Mouse (Mus musculus) left cerebral cortex, postnatal 25 days (tissue): ENCODE results near the gene Ppm1b. TPM values are rescaled to one million over a fixed set of nuclear protein-coding genes. Genes with fewer than 3 reads are reported as not detected.
A peak's percentile ranks its signal among the peaks of the same experiment; 100 is the strongest.

Experiments used
- DNase-seq, 2 experiments: peaks; one replicate each; pipeline ENCODE4 v3.0.0; 2022; ENCODE audit warnings: low spot score in 2 of 2, mixed read lengths in 1 of 2
- intact Hi-C: fragments of 180-260 bp; cut with DNase I; formaldehyde crosslinking; loops from one replicate; pipeline ENCODE4 v1.15.1; 2025
- total RNA-seq, 2 experiments: library from RNA; stranded (reverse); gene quantifications; 2 replicates each; pipeline ENCODE4 v1.2.3; 2021

Ppm1b gene
- total RNA-seq, 2 experiments from 2014 or later, result 151 to 152 TPM

DNA sequence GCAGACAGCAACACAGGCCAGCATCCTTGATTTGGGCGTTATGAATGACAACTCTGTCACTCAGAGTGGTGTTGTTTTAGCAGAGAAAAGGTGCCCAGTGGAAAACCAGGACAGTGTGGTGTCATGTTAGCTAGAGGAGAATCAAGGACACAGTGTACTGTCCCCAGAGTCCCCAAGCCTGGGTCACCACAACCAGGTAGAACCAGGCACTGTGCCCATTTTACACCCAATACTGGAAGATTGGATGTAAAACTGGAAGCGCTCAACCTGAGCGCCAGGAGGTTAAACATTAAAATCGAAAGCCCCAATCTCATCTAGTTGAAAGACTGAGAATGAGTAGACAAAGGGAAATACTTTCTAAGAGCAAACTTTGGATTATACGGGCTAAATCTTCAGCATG, 87.9 kb downstream of the Ppm1b start:
- no peak for DNase-seq
- intact Hi-C loops, result no loop called here

DNA sequence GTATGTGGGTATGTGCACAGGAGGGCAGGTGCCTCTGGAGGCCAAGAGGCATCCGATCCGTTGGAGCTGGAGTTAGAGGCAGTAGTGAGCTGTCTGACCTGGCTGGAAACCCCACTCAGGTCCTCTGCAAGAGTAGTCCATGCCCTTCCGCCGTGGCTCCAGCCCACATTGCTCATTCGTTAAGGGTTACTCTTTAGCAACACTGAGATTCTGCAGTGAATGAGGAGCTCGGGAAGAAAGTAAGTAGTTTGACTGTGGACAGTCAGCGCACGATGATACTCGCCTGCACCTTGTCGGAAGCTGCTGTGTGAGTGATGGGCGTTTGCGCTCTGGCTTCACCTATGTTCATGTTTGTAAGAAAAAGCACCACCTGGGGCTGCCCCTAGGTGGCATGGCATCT, 88.6 kb downstream of the Ppm1b start:
- no peak for DNase-seq
- intact Hi-C loops, result no loop called here

DNA sequence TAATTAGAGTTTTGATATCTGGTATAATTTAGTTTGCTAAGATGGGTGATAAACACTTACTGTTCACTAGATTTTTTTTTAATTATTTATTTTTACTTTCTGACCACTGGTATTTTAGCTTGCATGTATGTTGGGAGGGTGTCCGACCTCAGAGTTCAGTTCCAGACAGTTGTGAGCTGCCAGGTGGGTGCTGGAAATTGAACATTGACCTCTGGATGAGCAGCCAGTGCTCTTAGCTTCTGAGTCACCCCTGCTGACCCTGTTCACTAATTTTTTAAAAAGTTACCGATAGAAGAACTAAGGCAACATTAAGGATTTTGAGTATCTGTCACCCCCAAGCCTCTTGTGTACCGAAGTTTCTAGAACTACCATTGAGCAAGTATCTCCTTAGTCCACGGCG, 91.8 kb downstream of the Ppm1b start:
- intact Hi-C loops, result no loop called here
- DNase-seq, result no peak

DNA sequence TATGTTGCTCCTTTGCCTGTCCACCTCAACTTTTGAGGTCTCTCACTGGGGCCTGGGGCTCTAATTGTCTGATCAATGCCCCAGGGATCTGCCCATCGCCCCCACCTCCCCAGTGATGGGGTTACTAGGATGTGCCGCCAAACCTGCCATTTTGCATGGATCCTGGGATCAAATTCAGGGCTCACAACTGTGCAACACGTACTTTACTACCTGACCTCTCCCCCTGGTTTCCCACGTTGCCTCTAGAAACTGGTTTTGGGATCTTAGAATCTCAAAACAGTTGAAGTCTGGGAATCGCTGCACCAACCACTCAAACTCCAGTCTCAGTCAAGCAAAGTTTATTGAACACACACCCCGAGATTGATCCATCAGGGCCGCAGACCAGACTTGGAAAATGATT, 101.7 kb downstream of the Ppm1b start:
- DNase-seq, result no peak
- intact Hi-C loops, result no loop called here

DNA sequence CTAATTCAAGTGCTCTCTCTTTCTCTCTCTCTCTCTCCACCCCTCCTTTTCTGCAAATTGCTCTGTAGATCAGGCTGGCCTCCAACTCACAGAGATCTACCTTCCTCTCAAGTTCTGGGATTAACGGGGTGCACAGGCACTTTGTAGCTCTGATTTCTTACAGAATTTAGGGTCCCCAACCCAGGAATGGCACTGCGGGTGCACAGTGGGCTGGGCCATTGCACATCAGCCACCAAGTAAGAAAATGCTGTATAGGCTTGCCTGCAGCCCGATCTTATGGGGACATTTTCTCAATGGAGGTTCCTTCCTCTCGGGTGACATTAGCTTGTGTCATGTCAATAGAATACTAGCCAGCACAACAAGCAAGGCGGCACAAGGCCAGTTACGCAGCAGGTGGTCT, 102.6 kb downstream of the Ppm1b start:
- DNase-seq, result no peak
- intact Hi-C loops, result no loop called here

DNA sequence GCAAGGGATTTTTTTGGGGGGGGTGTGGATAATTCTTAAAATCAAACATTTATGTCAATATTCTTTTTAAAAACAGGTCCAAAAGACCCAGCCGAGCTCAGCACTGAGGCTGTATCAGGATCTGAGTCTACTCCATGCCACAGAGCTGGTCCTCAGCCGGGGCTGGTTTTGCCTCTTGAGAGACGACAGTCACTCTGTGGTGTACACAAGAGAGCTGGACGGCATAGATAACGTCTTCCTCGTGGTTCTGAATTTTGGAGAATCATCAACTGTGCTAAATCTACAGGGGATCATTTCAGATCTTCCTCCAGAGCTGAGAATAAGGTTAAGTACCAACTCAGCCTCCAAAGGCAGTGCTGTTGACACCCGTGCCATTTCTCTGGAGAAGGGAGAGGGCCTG, 107.0 kb downstream of the Ppm1b start:
- DNase-seq, result no peak
- intact Hi-C loops, result loop anchor here (5.0 kb wide), 1 partner anchor 226 kb away; no protein-coding TSS in a partner anchor

DNA sequence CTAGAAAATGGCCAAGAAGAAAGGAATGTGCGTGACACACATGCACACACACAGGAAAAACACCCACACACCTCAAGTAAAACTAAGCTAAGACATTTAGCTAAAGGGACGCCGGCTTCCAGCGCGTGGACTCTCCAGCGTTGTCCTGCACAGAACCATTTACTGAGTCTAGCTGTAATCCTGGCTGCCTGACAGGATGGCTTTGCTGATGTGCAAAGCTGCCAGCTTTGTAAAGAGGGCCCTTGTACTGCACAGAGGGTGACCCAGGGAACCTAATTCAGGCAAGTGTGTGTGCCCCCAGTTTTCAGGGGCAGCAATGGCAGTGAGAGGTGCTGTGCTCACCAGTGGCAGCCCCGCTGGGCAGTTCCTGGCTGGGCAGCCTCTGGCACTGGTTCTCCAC, 110.8 kb downstream of the Ppm1b start:
- intact Hi-C loops, result no loop called here
- DNase-seq, result peak; percentile 27 to 39

DNA sequence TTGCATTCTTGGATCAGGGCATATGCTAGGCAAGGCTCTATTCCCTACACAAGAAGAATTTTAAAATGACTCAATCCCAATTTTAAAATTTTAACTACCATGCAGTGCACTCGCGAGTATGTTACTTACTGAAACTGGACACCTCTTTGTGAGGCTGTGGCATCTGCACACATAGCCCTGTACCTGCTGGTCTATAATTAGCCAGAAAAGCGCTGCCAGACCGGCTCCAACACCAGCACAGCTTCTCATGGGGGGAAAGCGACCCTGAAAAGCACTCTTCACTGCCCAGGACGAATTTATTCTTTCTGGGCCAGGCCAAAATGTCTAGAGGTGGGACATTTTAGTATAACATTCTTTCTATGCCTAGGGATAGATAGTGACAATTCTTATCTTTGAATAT, 114.1 kb downstream of the Ppm1b start:
- no peak for DNase-seq
- intact Hi-C loops, result no loop called here

DNA sequence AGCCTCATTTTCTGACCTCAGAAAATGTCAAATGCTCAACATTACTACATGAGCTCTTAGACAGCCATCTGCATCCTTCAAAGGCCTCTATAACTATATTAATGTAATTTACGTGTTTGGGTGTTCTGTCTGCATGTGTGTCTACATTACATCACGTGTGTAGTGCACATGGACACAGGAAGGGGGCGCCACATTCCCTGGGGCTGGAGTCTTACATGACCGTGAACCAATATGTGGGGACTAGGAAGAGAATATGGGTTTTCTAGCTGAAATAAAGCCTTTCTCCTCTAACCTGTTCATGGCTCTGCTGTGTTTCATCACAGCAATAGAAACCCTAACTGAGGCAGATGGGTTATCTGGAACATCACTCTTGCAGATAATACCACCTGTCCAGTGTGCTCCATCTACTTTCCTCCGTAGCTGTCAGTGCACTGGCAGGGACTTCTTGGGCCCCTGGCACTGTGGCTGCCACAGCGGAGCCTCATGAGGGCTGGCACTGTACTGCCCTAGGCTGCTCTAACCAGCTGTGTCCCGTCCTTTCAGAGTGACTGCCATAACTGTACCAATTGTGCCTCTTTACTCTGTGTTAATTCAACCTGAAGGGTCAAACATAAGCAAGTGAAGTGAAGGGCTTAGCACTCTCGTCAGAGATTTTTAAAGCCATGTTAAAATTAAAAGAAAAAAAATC, 114.7 kb downstream of the Ppm1b start:
- intact Hi-C loops, result no loop called here

DNA sequence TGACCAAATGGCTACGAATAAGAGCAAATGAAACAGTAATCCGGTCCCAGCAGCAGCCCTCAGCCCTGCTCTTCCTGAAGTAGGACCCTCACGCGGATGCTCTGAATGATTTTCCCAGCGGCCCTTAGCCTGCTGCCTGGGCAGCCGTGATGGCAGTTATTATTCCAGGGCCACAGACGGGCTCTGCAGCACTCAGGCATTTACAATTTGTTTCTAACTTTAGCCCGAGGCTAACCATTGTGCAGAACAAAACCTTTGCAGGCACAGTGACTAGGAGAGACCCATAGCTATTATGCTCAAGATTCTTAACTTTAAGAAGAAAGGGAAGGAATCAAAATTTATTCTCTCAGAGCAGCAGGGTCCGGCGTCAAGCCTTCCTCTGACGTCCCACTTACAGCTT, 115.8 kb downstream of the Ppm1b start:
- intact Hi-C loops, result no loop called here

More for the DNA sequence above, 114.7 kb downstream of the Ppm1b start:
- DNase-seq, result no peak

DNA sequence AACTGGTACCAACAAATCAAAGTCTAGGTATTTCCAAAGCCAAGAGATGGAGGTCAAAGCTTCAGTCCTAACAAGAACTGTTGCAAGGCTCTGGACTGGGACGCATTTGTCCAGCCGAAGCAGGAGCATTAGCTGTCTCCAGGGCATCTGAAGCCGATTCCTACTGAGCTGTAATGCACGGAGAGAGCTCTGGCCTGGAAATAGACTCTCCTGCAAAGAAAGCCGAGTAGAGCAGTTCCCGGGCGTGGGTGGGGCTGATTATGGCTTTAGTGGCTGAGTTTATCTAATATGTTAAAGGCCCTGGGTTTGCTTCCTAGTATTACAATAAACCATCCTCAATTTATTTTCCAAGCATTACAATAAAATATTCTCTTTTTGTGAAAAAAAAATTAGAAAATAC, 116.7 kb downstream of the Ppm1b start:
- intact Hi-C loops, result no loop called here
- DNase-seq, result peak in 1 of 2 experiments; percentile 44

More for the DNA sequence above, 115.8 kb downstream of the Ppm1b start:
- DNase-seq, result no peak

Other genes with a start within 250 kb of the Ppm1b start
- gene Lrpprc, start 166.0 kb upstream of the Ppm1b start, total RNA-seq, result 10 to 100 TPM; 60.1 TPM
- under 1 TPM; 0.27 to 0.30 TPM for gene Slc3a1, start 71.6 kb downstream of the Ppm1b start, total RNA-seq
- 100 to 1,000 TPM; 346 to 361 TPM for gene Prepl, start 133.5 kb downstream of the Ppm1b start, total RNA-seq
- 10 to 100 TPM; 11.8 TPM for gene Camkmt, start 133.8 kb downstream of the Ppm1b start, total RNA-seq